Mouse (Mus musculus) kidney, postnatal 0 days (tissue): ENCODE data around the gene Gm9887. TPM values are rescaled to one million over a fixed set of nuclear protein-coding genes. Genes with fewer than 3 reads are reported as not detected.

Experiments
- ATAC-seq: fragments of 200-750 bp; cut with Nextera tagmentation; replicated peaks from 2 replicates; pipeline ENCODE4 v1.8.0; 2017; ENCODE audit warnings: low read depth, moderate number of reproducible peaks, moderate TSS enrichment, moderate library complexity; ENCODE audit not compliant: low FRiP score
- DNase-seq: peaks from one replicate; pipeline ENCODE4 v3.0.0-alpha.2; 2016; ENCODE audit warnings: low spot score
- H3K27ac ChIP-seq: fragments of 300-500 bp; sonication (generic); 2 replicates; pipeline ENCODE4 v1.5.1; 2014; ENCODE audit warnings: mild to moderate bottlenecking
- H3K27me3 ChIP-seq: fragments of 300-500 bp; sonication (generic); 2 replicates; pipeline ENCODE4 v1.6.1; 2014; ENCODE audit warnings: low read length, mixed read lengths; ENCODE audit not compliant: insufficient read depth
- H3K36me3 ChIP-seq: fragments of 300-500 bp; sonication (generic); 2 replicates; pipeline ENCODE4 v1.6.1; 2014; ENCODE audit warnings: low read length, mixed read lengths; ENCODE audit not compliant: insufficient read depth
- H3K4me1 ChIP-seq: fragments of 300-500 bp; sonication (generic); replicated peaks from 2 replicates; pipeline ENCODE4 v1.6.1; 2014; ENCODE audit warnings: antibody characterized with exemption, low read length, mixed read lengths; ENCODE audit not compliant: insufficient read depth
- H3K4me2 ChIP-seq: fragments of 300-500 bp; sonication (generic); 2 replicates; pipeline ENCODE4 v1.6.1; 2014; ENCODE audit warnings: mild to moderate bottlenecking, low read length, moderate library complexity, mixed read lengths
- H3K4me3 ChIP-seq: fragments of 300-500 bp; sonication (generic); replicated peaks from 2 replicates; pipeline ENCODE4 v1.5.1; 2014; ENCODE audit warnings: low read depth, low read length
- H3K9ac ChIP-seq: fragments of 300-500 bp; sonication (generic); 2 replicates; pipeline ENCODE4 v1.6.1; 2014; ENCODE audit warnings: low read depth, low read length
- H3K9me3 ChIP-seq: fragments of 300-500 bp; sonication (generic); replicated peaks from 2 replicates; pipeline ENCODE4 v1.6.1; 2016; ENCODE audit warnings: low read length, inconsistent platforms, mixed read lengths
- CTCF ChIP-seq: IDR thresholded peaks from 2 replicates; pipeline ENCODE4 v1.5.1; 2016; ENCODE audit warnings: antibody characterized with exemption, low read depth, mild to moderate bottlenecking, moderate library complexity
- WGBS: fragments of 180-500 bp; shearing (Covaris S2); extraction: QIAGEN DNeasy Blood & Tissue Kit; methylation state at CpG from one replicate; pipeline ENCODE4 v1.1.7; 2014; 5-methylcytosine and 5-hydroxymethylcytosine counted together
- polyA plus RNA-seq: library from polyadenylated mRNA; unstranded; fragments of >200 nt; fragmentation: Nextera tagmentation; extraction: Ambion mirVana; gene quantifications from 2 replicates; pipeline ENCODE4 v1.2.1, GENCODE M21; 2015

Gene Gm9887
- polyA plus RNA-seq, 1 experiment from 2014 or later, result 1.3 TPM

- Histone ChIP-seq H3K4me1 (peaks cover 5% of the 10 kb centered on the region; the same call in 1 of the 2 replicates), H3K27ac (peak overlapping the region; percentile 97), H3K9me3 (no peaks in the 10 kb centered on the region), H3K4me3 (peak overlapping the region; percentile 99), H3K36me3 (no peaks in the 10 kb centered on the region), H3K9ac (peak overlapping the region; percentile 98), H3K27me3 (no peaks in the 10 kb centered on the region), H3K4me2 (peak overlapping the region; percentile 82)
- DNase-seq, result no peak
- under 1% methylated on average over 42 of the region's 42 CpGs for WGBS
- 0 out of 2 replicates have a peak, but pooled peaks have one; percentile 0 for ATAC-seq
- no peak for TF ChIP-seq CTCF
Measured at GRCm38 (mm10) chr12:69372731-69373331, 573 bp upstream of the Gm9887 start.

- DNase-seq, result peak; percentile 94
- ATAC-seq, result peak; percentile 78
- H3K27me3 ChIP-seq, result no peaks in the 10 kb centered on the region
Measured at GRCm38 (mm10) chr12:69371421-69371853, 821 bp downstream of the Gm9887 start.

GRCm38 (mm10) chr12:69370936-69371335 is 1.3 kb downstream of the Gm9887 start:
- TF ChIP-seq CTCF, result no peak
- peak overlapping the region; percentile 99 for H3K4me3 ChIP-seq
- H3K27ac ChIP-seq, result peak overlapping the region; percentile 97
- 13% methylated on average over 7 of the region's 7 CpGs for WGBS
- peak overlapping the region; percentile 98; the same call in 1 of the 2 replicates for H3K9ac ChIP-seq
- no peaks in the 10 kb centered on the region for H3K27me3 ChIP-seq
- H3K9me3 ChIP-seq, result no peaks in the 10 kb centered on the region
- peaks cover 2% of the 10 kb centered on the region; the same call in 1 of the 2 replicates for H3K4me1 ChIP-seq
- no peak for DNase-seq
- no peak for ATAC-seq
- peak overlapping the region; percentile 82 for H3K4me2 ChIP-seq
- H3K36me3 ChIP-seq, result no peaks in the 10 kb centered on the region

More at GRCm38 (mm10) chr12:69371421-69371853, 821 bp downstream of the Gm9887 start:
- Histone ChIP-seq H3K27ac (peak overlapping the region; percentile 97), H3K4me2 (peak overlapping the region; percentile 82), H3K4me3 (peak overlapping the region; percentile 99), H3K9me3 (no peaks in the 10 kb centered on the region), H3K4me1 (peaks cover 5% of the 10 kb centered on the region; the same call in 1 of the 2 replicates), H3K36me3 (no peaks in the 10 kb centered on the region), H3K9ac (peak overlapping the region; percentile 98)
- TF ChIP-seq CTCF, result peak; percentile 63
- under 1% methylated on average over 24 of the region's 24 CpGs for WGBS

- TF ChIP-seq CTCF, result no peak
- no peak for DNase-seq
- Histone ChIP-seq H3K9ac (no peak overlapping the region), H3K36me3 (no peaks in the 10 kb centered on the region), H3K4me1 (0 out of 2 replicates have a peak, but pooled peaks cover 4% of the 10 kb centered on the region), H3K27me3 (no peaks in the 10 kb centered on the region), H3K4me2 (no peak overlapping the region), H3K9me3 (no peaks in the 10 kb centered on the region), H3K27ac (no peak overlapping the region), H3K4me3 (no peak overlapping the region)
- no peak for ATAC-seq
- 47% methylated on average over 2 of the region's 2 CpGs for WGBS
Measured at GRCm38 (mm10) chr12:69367557-69367956, 4.7 kb downstream of the Gm9887 start.

GRCm38 (mm10) chr12:69366424-69366823 is 5.8 kb downstream of the Gm9887 start:
- Histone ChIP-seq H3K9me3 (no peaks in the 10 kb centered on the region), H3K36me3 (no peaks in the 10 kb centered on the region), H3K4me3 (no peak overlapping the region), H3K27ac (no peak overlapping the region), H3K4me1 (0 out of 2 replicates have a peak, but pooled peaks cover 4% of the 10 kb centered on the region), H3K9ac (no peak overlapping the region), H3K4me2 (no peak overlapping the region), H3K27me3 (no peaks in the 10 kb centered on the region)
- ATAC-seq, result no peak
- peak; percentile 43 for TF ChIP-seq CTCF
- DNase-seq, result no peak

GRCm38 (mm10) chr12:69365757-69366156 is 6.5 kb downstream of the Gm9887 start:
- 0 out of 2 replicates have a peak, but pooled peaks cover 4% of the 10 kb centered on the region for H3K4me1 ChIP-seq
- DNase-seq (no peak), ATAC-seq (no peak)
- no peaks in the 10 kb centered on the region for H3K27me3 ChIP-seq
- H3K27ac ChIP-seq, result no peak overlapping the region
- no peak for TF ChIP-seq CTCF
- H3K9me3 ChIP-seq, result no peaks in the 10 kb centered on the region
- H3K4me3 ChIP-seq, result no peak overlapping the region
- no peak overlapping the region for H3K4me2 ChIP-seq
- H3K9ac ChIP-seq, result no peak overlapping the region
- H3K36me3 ChIP-seq, result no peaks in the 10 kb centered on the region
- 84% methylated on average over 7 of the region's 7 CpGs for WGBS
